Mouse (Mus musculus) lung, adult 2 months (tissue): Measurements from ENCODE around the gene Mpdu1.

Experiments
- CTCF ChIP-seq: fragments of 200-500 bp; IDR thresholded peaks from 2 replicates; pipeline ENCODE4 v1.5.1; 2011; ENCODE audit warnings: mild to moderate bottlenecking, low read length, control low read depth; ENCODE audit not compliant: insufficient read depth
- POLR2A ChIP-seq: fragments of 200-500 bp; IDR thresholded peaks from 2 replicates; pipeline ENCODE4 v1.6.1; 2011; ENCODE audit warnings: low read depth, mild to moderate bottlenecking, control low read depth, low read length, borderline replicate concordance; ENCODE audit errors: extremely low read depth

DNA sequence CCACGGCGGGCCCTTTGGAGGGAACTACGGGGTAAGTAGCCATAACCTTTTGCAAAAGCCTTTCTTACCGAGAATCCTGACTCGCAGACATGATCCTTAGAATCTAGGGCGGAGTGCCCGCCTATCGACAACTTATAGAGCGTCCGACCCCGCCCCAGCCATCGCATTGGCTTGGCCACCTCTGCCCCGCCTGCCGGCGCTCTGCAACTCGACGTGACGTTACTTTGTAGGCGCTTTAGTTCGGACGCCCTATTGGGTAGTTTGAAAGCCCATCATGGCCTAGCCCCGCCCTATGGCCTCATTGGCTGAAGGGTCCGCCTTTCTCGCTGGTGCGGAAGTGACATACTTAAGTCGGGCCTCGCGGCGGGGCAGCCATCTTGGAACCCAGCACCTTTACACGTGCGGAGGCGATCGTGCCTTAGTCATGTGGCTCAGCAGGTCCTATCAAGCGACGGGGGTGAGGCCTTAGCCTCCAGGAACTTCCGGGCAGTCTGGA is 9.8 kb upstream of the Mpdu1 start, which contains the start of gene Eif4a1:
- TF ChIP-seq CTCF (no peak), POLR2A (peak; percentile 91)
